Mouse (Mus musculus) erythroblast, embryonic 14.5 days (primary cell): ENCODE results near the gene Hivep3. TPM values are rescaled to one million over a fixed set of nuclear protein-coding genes. Genes with fewer than 3 reads are reported as not detected.

Experiments used
- H3K27me3 ChIP-seq: 2 replicates; pipeline ENCODE4 v1.6.1; 2012; ENCODE audit warnings: inconsistent platforms; ENCODE audit not compliant: control insufficient read depth
- H3K36me3 ChIP-seq: 2 replicates; pipeline ENCODE4 v1.6.1; 2012; ENCODE audit warnings: mild to moderate bottlenecking, inconsistent platforms; ENCODE audit not compliant: control insufficient read depth
- H3K4me1 ChIP-seq: 2 replicates; pipeline ENCODE4 v1.6.1; 2012; ENCODE audit warnings: inconsistent platforms; ENCODE audit not compliant: control insufficient read depth
- H3K4me3 ChIP-seq: replicated peaks from 2 replicates; pipeline ENCODE3; 2012; ENCODE audit warnings: moderate library complexity, mild to moderate bottlenecking, inconsistent platforms
- H3K9me3 ChIP-seq: 2 replicates; pipeline ENCODE4 v1.6.1; 2012; ENCODE audit warnings: low read length, inconsistent platforms, mixed read lengths; ENCODE audit not compliant: control insufficient read depth
- GATA1 ChIP-seq: IDR thresholded peaks from 2 replicates; pipeline ENCODE4 v1.6.1; 2012; ENCODE audit warnings: low read length, inconsistent platforms, mixed read lengths
- TAL1 ChIP-seq: IDR thresholded peaks from 3 replicates; pipeline ENCODE4 v1.6.1; 2012; ENCODE audit warnings: low read length, inconsistent platforms, mixed read lengths
- polyA plus RNA-seq: library from polyadenylated mRNA; stranded (reverse); fragments of >175 nt; gene quantifications from 2 replicates; pipeline ENCODE4 v1.2.3, GENCODE M21; 2012

The Hivep3 gene
- polyA plus RNA-seq, 1 experiment, result 0.01 TPM

- no peaks in the 10 kb centered on the region for H3K9me3 ChIP-seq
- TF ChIP-seq TAL1 (no peak), GATA1 (no peak)
- H3K27me3 ChIP-seq, result no peaks in the 10 kb centered on the region
- H3K36me3 ChIP-seq, result no peaks in the 10 kb centered on the region
- no peak overlapping the region for H3K4me3 ChIP-seq
- H3K4me1 ChIP-seq, result no peaks in the 10 kb centered on the region
Measured at GRCm38 (mm10) chr4:119917502-119917901, 183.9 kb downstream of the Hivep3 start.

GRCm38 (mm10) chr4:119919349-119919748 lies 185.8 kb downstream of the Hivep3 start:
- no peak for TF ChIP-seq TAL1
- TF ChIP-seq GATA1, result no peak
- Histone ChIP-seq H3K27me3 (no peaks in the 10 kb centered on the region), H3K4me3 (no peak overlapping the region), H3K4me1 (no peaks in the 10 kb centered on the region), H3K9me3 (peaks cover 6% of the 10 kb centered on the region), H3K36me3 (no peaks in the 10 kb centered on the region)

GRCm38 (mm10) chr4:119921022-119921717 lies 187.6 kb downstream of the Hivep3 start:
- H3K36me3 ChIP-seq, result no peaks in the 10 kb centered on the region
- peaks cover 11% of the 10 kb centered on the region for H3K9me3 ChIP-seq
- H3K4me3 ChIP-seq, result no peak overlapping the region
- TF ChIP-seq TAL1 (no peak), GATA1 (no peak)
- no peaks in the 10 kb centered on the region for H3K27me3 ChIP-seq
- H3K4me1 ChIP-seq, result no peaks in the 10 kb centered on the region

GRCm38 (mm10) chr4:119921723-119922266 lies 188.2 kb downstream of the Hivep3 start:
- no peaks in the 10 kb centered on the region for H3K36me3 ChIP-seq
- H3K4me3 ChIP-seq, result no peak overlapping the region
- H3K27me3 ChIP-seq, result no peaks in the 10 kb centered on the region
- TF ChIP-seq GATA1 (no peak), TAL1 (no peak)
- peaks cover 12% of the 10 kb centered on the region for H3K9me3 ChIP-seq
- H3K4me1 ChIP-seq, result no peaks in the 10 kb centered on the region

- Histone ChIP-seq H3K9me3 (peaks cover 12% of the 10 kb centered on the region), H3K27me3 (no peaks in the 10 kb centered on the region), H3K4me1 (no peaks in the 10 kb centered on the region), H3K36me3 (no peaks in the 10 kb centered on the region), H3K4me3 (no peak overlapping the region)
- TF ChIP-seq TAL1 (no peak), GATA1 (no peak)
Measured at GRCm38 (mm10) chr4:119922945-119923344, 189.4 kb downstream of the Hivep3 start.

GRCm38 (mm10) chr4:119923410-119923809 lies 189.8 kb downstream of the Hivep3 start:
- Histone ChIP-seq H3K27me3 (no peaks in the 10 kb centered on the region), H3K36me3 (no peaks in the 10 kb centered on the region), H3K4me3 (no peak overlapping the region), H3K4me1 (no peaks in the 10 kb centered on the region), H3K9me3 (peaks cover 12% of the 10 kb centered on the region)
- TF ChIP-seq TAL1, result no peak
- TF ChIP-seq GATA1, result no peak

GRCm38 (mm10) chr4:119925052-119925451 lies 191.5 kb downstream of the Hivep3 start:
- Histone ChIP-seq H3K4me3 (no peak overlapping the region), H3K36me3 (no peaks in the 10 kb centered on the region), H3K9me3 (peaks cover 12% of the 10 kb centered on the region), H3K4me1 (no peaks in the 10 kb centered on the region), H3K27me3 (no peaks in the 10 kb centered on the region)
- TF ChIP-seq GATA1 (no peak), TAL1 (no peak)

- no peaks in the 10 kb centered on the region for H3K9me3 ChIP-seq
- TF ChIP-seq TAL1 (no peak), GATA1 (no peak)
- H3K27me3 ChIP-seq, result no peaks in the 10 kb centered on the region
- H3K4me3 ChIP-seq, result no peak overlapping the region
- no peaks in the 10 kb centered on the region for H3K4me1 ChIP-seq
- H3K36me3 ChIP-seq, result no peaks in the 10 kb centered on the region
Measured at GRCm38 (mm10) chr4:119931923-119932322, 198.3 kb downstream of the Hivep3 start.

GRCm38 (mm10) chr4:119932549-119933257 lies 199.1 kb downstream of the Hivep3 start:
- no peaks in the 10 kb centered on the region for H3K27me3 ChIP-seq
- H3K4me1 ChIP-seq, result no peaks in the 10 kb centered on the region
- H3K9me3 ChIP-seq, result no peaks in the 10 kb centered on the region
- no peak overlapping the region for H3K4me3 ChIP-seq
- TF ChIP-seq GATA1, result no peak
- no peak for TF ChIP-seq TAL1
- H3K36me3 ChIP-seq, result no peaks in the 10 kb centered on the region
